Mouse (Mus musculus): Measurements from ENCODE around the gene Ppox. TPM values are rescaled to one million over a fixed set of nuclear protein-coding genes. Genes with fewer than 3 reads are reported as not detected.
"Not testable (repeated sequence)": the region's sequence is repeated elsewhere in the genome, so short reads cannot be mapped to it uniquely, and the experiment has no call there.

Ppox gene
- total RNA-seq, 2 experiments from 2014 or later, result 20.7 to 21.4 TPM

- intact Hi-C loops (cut with DNase I), result no loop called here
These were observed 30.9 kb downstream of the Ppox start, which contains the start of gene Adamts4 for GRCm38 (mm10) chr1:171249913-171250600. Adamts4 (plus strand) TSS chr1:171250421.

DNA sequence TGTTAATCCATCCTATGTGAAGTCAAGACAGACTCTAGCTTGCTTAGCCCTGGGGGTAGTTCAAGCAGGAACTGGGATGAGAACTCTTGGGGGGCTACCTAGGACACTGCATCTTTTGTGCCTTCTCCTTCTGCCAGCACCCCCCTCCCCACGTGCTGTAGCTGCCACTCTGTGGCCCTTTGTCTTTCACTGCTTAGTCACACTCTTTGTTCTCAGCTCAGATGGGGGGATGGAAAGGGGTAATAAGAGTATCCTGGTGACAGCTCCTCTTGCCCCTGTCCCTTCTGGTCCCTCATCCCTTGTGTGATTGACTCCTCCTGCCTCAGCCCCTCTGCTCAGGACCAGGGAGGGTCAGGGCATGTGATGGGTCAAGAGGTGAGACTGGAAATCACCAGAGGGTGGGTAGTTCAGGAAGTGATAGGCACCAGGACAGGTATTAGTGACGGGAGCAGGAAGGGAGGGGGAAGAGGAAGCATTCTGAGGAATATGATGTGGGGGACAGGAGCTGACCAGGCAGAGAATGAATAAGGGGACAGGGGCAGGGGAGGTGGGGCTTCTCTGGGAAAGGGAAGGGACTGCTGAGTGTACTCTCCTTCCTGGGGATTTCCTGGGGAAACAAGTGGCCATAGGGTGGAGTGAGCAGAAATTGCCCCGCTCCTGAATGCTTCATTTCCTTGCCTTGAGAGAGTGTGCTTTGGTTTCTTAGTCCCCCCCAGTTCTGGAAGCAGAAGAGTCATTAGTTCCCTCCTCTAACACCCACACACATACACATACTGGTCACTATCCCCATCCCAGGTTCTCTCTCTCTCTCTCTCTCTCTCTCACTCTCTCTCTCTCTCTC lies 32.4 kb downstream of the Ppox start:
- DNase-seq, result peak in 1 of 2 experiments; percentile 33
- intact Hi-C loops (cut with DNase I), result no loop called here

More at GRCm38 (mm10) chr1:171249913-171250600, 30.9 kb downstream of the Ppox start, which contains the start of gene Adamts4:
- DNase-seq, result peak; percentile 82

GRCm38 (mm10) chr1:171247916-171248315 lies 33.1 kb downstream of the Ppox start:
- intact Hi-C loops (cut with DNase I), result loop anchor here (1.0 to 2.0 kb wide), 2 partner anchors 15 to 33 kb away; partner anchors contain the start of gene Ppox
- peak in 1 of 2 experiments; percentile 53 for DNase-seq

- DNase-seq, result no peak
- intact Hi-C loops (cut with DNase I), result loop anchor here (1.0 to 2.0 kb wide), 2 partner anchors 15 to 34 kb away; partner anchors contain the start of gene Ppox
These were observed 33.5 kb downstream of the Ppox start for GRCm38 (mm10) chr1:171247453-171247841.

- intact Hi-C loops (cut with DNase I), result loop anchor here (1.0 to 2.0 kb wide), 2 partner anchors 16 to 34 kb away; partner anchors contain the start of gene Ppox
- peak; percentile 98 to 99 for DNase-seq
These were observed 34.1 kb downstream of the Ppox start for GRCm38 (mm10) chr1:171246709-171247452.

- no peak for DNase-seq
- intact Hi-C loops (cut with DNase I), result loop anchor here (2.0 kb wide), 1 partner anchor 23 kb away; the partner anchor contains the start of gene Tomm40l
These were observed 35.6 kb downstream of the Ppox start for GRCm38 (mm10) chr1:171245353-171245752.

DNA sequence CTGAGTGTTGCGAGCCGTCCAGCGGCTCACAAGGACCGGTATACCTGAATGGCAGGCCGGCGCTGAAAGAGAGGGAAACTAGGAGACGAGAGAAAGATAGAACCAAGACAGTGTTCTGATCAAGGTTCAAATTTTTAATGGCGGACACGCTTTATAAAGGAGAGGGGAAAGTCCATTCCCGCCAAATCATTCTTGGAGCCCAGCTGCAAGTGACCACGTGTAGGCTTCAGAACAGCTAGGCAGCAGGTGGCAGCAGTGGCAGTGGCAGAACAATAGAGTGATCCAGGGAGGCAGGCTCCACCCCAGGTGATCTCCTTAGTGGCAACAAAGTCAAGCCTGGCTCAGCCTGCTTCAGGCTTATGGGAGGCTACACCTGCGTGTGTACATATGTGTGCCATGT lies 39.0 kb downstream of the Ppox start:
- intact Hi-C loops (cut with DNase I); DNase-seq: not testable (repeated sequence)

DNA sequence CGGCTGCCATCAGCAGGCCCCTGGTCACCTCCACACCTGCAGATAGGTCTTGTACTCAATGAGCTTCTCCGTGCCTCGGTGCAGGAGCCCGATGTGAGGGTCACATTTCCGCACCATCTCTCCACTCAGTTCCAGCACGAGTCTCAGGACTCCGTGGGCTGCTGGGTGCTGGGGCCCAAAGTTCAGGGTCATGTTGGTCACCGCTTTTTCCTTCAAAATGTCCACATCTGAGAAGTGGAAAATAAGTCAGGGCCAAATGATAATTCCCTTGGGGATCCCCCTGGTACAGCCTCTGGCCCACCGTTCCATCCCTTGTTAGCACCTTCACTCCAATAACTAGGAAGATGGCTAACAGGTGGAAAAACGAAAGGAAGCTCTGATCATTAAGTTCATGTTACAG lies 40.1 kb downstream of the Ppox start:
- no peak for DNase-seq
- intact Hi-C loops (cut with DNase I), result no loop called here

GRCm38 (mm10) chr1:171239992-171240744 lies 40.8 kb downstream of the Ppox start:
- peak; percentile 68 for DNase-seq
- intact Hi-C loops (cut with DNase I), result loop anchor here (1.0 to 5.0 kb wide), 2 partner anchors 14 to 123 kb away; no protein-coding TSS in a partner anchor

- intact Hi-C loops (cut with DNase I), result loop anchor here (5.0 kb wide), 1 partner anchor 121 kb away; no protein-coding TSS in a partner anchor
- DNase-seq, result peak; percentile 67 to 74
These were observed 42.5 kb downstream of the Ppox start for GRCm38 (mm10) chr1:171238463-171238862.

GRCm38 (mm10) chr1:171237438-171237837 lies 43.5 kb downstream of the Ppox start:
- no peak for DNase-seq
- intact Hi-C loops (cut with DNase I), result loop anchor here (5.0 kb wide), 1 partner anchor 120 kb away; no protein-coding TSS in a partner anchor

DNA sequence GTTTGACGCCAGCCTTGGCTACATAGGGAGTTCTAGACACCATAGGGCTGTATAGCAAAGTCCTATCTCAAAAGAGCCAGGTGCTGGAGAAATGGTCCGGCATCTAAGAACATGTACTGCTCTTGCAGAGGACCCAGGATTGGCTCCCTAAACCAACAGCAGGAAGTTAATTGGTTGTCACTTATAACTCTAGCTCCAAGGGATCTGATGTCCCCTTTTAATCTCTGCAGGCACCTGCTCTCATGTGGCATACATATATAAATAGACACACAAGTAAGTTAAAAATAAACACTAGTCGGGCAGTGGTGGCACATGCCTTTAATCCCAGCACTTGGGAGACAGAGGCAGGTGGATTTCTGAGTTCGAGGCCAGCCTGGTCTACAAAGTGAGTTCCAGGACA lies 45.2 kb downstream of the Ppox start:
- DNase-seq, result no peak
- intact Hi-C loops (cut with DNase I), result loop anchor here (5.0 kb wide), 1 partner anchor 118 kb away; no protein-coding TSS in a partner anchor

DNA sequence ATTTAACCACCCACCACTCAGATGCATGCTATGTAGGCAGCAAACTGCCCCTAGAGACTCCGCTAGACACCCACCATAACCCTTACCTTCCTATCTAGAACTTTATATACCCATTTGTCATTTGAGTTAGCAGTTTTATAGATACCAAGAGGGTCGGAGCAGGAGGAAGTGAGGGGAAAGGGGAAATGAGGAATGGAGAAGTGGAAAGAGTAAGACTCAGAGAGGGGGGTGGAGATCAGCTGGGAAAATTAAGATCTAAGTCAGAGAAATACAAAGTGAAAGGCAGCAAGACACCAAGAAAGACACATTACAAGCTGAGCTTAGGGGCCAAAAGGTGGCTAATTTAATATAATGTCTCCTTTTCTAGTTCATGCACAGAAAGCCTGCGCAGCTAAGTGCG lies 46.4 kb downstream of the Ppox start:
- intact Hi-C loops (cut with DNase I), result no loop called here
- DNase-seq, result no peak

DNA sequence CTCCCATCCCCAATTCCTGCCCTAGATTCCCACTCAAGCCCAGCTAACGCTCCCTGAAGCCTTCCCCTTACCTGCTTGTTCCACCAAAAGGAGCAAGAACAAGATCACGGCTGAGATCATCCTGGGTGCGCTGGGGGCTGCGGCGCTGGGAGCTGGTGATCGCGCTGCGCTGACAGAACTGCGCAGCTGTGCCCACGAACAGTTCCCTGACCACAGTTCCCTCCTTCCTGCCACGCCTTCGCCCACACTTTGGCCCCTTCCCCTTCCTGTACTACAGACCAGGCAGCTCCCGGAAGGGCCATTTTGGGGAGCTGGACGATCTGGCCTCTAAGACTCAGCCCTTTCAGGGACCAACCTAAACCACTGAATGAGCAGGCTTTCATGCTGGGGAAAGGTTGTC lies 46.9 kb downstream of the Ppox start, which contains the start of gene Fcer1g:
TSS of gene Fcer1g (minus strand) at position 240 of the 400 bp plus-strand sequence.
- no peak for DNase-seq
- intact Hi-C loops (cut with DNase I), result no loop called here

DNA sequence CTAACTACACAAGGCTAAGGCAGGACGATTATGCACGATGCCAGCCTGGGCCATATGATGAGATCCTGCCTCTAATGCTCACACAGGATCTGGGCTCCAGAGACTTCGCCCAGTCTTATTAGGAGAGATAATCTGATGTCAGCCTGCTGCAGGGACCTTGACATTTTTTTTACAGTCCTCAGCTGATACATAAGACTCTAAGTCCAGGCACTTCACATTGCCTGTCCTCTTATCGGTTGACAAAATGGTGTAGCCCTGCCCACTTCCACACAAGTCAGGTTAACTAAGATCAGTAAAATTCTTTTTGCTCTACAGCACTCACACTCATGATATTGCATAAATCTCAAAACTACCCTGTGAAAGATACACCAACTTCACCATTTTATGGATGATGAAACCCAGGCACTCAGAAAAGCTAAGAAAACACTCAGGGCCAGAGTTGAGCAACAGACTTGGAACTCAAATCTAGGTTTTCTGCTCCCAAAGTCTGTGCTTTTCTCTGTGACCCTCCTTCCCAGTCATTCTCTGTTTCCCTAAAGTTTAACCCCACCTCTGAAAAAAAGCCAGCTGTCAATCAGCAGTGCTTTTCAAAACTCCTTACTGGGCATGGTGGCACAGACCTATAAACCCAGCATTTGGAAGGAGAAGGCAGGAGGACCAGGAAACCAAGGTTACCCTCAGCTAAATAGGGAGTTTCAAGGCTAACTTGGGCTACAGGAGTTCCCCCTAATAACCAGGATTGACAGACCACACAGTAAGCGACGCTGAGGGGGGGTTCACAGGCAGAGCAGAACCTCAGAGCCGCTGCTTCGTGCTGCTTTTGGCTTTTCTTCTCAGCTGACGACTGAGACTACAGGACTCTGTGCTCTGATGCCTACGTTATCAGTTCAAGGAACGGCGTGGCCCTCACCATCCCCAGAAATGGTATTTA lies 47.9 kb downstream of the Ppox start:
- intact Hi-C loops (cut with DNase I), result no loop called here
- DNase-seq, result no peak

DNA sequence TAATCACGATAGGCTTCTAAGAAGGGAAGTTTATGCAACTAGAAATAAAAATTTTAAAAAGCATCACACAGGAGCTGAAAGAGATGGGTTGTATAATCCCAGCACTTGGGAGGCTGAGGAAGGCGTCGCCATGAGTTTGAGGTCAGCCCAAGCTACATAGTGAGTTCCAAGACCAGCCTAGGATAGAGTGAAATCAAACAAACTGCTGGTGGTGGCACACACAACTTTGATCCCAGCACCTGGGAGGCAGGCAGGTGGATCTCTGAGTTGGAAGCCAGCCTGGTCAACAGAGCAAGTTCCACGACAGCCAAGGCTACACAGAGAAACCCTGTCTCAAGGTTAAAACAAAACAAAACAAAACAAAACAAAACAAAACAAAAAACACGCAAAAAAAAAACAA lies 48.6 kb downstream of the Ppox start:
- DNase-seq, result no peak
- intact Hi-C loops (cut with DNase I), result no loop called here

- intact Hi-C loops (cut with DNase I), result no loop called here
- DNase-seq, result no peak
These were observed 49.1 kb downstream of the Ppox start for GRCm38 (mm10) chr1:171231844-171232243.

GRCm38 (mm10) chr1:171230215-171230614 lies 50.8 kb downstream of the Ppox start:
- intact Hi-C loops (cut with DNase I), result no loop called here
- no peak for DNase-seq

Data from heart, postnatal 10 days (tissue).